Mouse (Mus musculus): Measurements from ENCODE around the gene Tsc22d1. TPM values are rescaled to one million over a fixed set of nuclear protein-coding genes. Genes with fewer than 3 reads are reported as not detected.

Gene Tsc22d1
- total and polyA plus RNA-seq, 2 experiments, result 28.3 to 33.3 TPM

- Histone ChIP-seq H3K79me2 (ENCODE audit: control insufficient read depth, insufficient read depth, low read length) (no peaks in the 10 kb centered on the region), H3K4me1 (ENCODE audit: control insufficient read depth, insufficient read depth, low read length) (no peaks in the 10 kb centered on the region), H3K9ac (ENCODE audit: low read depth, low read length) (no peak overlapping the region), H3K36me3 (ENCODE audit: control insufficient read depth, insufficient read depth, low read length) (no peaks in the 10 kb centered on the region), H3K27me3 (ENCODE audit: control insufficient read depth, insufficient read depth, low read length) (no peaks in the 10 kb centered on the region), H3K4me3 (ENCODE audit: insufficient read depth, low read depth, low read length) (no peak overlapping the region), H3K27ac (replicated peaks; ENCODE audit: insufficient read depth, low read depth, low read length) (no peak overlapping the region)
- DNase-seq (ENCODE audit: extremely low read depth, low read depth, low spot score), result no peak
- 84% methylated on average over 8 of the region's 8 CpGs for WGBS
- TF ChIP-seq POLR2A (IDR thresholded peaks at IDR 0.05; ENCODE audit: extremely low read depth, insufficient read depth, low read length) (no peak), CTCF (IDR thresholded peaks at IDR 0.05; ENCODE audit: low read depth, low read length) (no peak)
Measured at GRCm38 (mm10) chr14:76472487-76472886, 57.7 kb downstream of the Tsc22d1 start.

GRCm38 (mm10) chr14:76473404-76473803, 58.6 kb downstream of the Tsc22d1 start:
- TF ChIP-seq POLR2A (IDR thresholded peaks at IDR 0.05; ENCODE audit: extremely low read depth, insufficient read depth, low read length), result no peak
- peak; percentile 51 for TF ChIP-seq CTCF (IDR thresholded peaks at IDR 0.05; ENCODE audit: low read depth, low read length)
- H3K4me1 ChIP-seq (ENCODE audit: control insufficient read depth, insufficient read depth, low read length), result no peaks in the 10 kb centered on the region
- 7% methylated on average over 2 of the region's 2 CpGs for WGBS
- DNase-seq (ENCODE audit: extremely low read depth, low read depth, low spot score), result peak; percentile 59
- no peaks in the 10 kb centered on the region for H3K79me2 ChIP-seq (ENCODE audit: control insufficient read depth, insufficient read depth, low read length)
- H3K9ac ChIP-seq (ENCODE audit: low read depth, low read length), result no peak overlapping the region
- no peaks in the 10 kb centered on the region for H3K27me3 ChIP-seq (ENCODE audit: control insufficient read depth, insufficient read depth, low read length)
- H3K4me3 ChIP-seq (ENCODE audit: insufficient read depth, low read depth, low read length), result no peak overlapping the region
- no peaks in the 10 kb centered on the region for H3K36me3 ChIP-seq (ENCODE audit: control insufficient read depth, insufficient read depth, low read length)
- H3K27ac ChIP-seq (replicated peaks; ENCODE audit: insufficient read depth, low read depth, low read length), result no peak overlapping the region

GRCm38 (mm10) chr14:76474165-76474564, 59.4 kb downstream of the Tsc22d1 start:
- Histone ChIP-seq H3K9ac (ENCODE audit: low read depth, low read length) (no peak overlapping the region), H3K27ac (replicated peaks; ENCODE audit: insufficient read depth, low read depth, low read length) (no peak overlapping the region), H3K4me3 (ENCODE audit: insufficient read depth, low read depth, low read length) (no peak overlapping the region), H3K36me3 (ENCODE audit: control insufficient read depth, insufficient read depth, low read length) (no peaks in the 10 kb centered on the region), H3K79me2 (ENCODE audit: control insufficient read depth, insufficient read depth, low read length) (no peaks in the 10 kb centered on the region), H3K4me1 (ENCODE audit: control insufficient read depth, insufficient read depth, low read length) (no peaks in the 10 kb centered on the region), H3K27me3 (ENCODE audit: control insufficient read depth, insufficient read depth, low read length) (no peaks in the 10 kb centered on the region)
- DNase-seq (ENCODE audit: extremely low read depth, low read depth, low spot score), result peak; percentile 39
- WGBS, result 28% methylated on average over 1 of the region's 1 CpGs
- no peak for TF ChIP-seq POLR2A (IDR thresholded peaks at IDR 0.05; ENCODE audit: extremely low read depth, insufficient read depth, low read length)
- no peak for TF ChIP-seq CTCF (IDR thresholded peaks at IDR 0.05; ENCODE audit: low read depth, low read length)

- no peaks in the 10 kb centered on the region for H3K36me3 ChIP-seq (ENCODE audit: control insufficient read depth, insufficient read depth, low read length)
- TF ChIP-seq POLR2A (IDR thresholded peaks at IDR 0.05; ENCODE audit: extremely low read depth, insufficient read depth, low read length) (no peak), CTCF (IDR thresholded peaks at IDR 0.05; ENCODE audit: low read depth, low read length) (no peak)
- WGBS, result 35% methylated on average over 4 of the region's 4 CpGs
Measured at GRCm38 (mm10) chr14:76476770-76477169, 62.0 kb downstream of the Tsc22d1 start.

GRCm38 (mm10) chr14:76478076-76478475, 63.3 kb downstream of the Tsc22d1 start:
- H3K79me2 ChIP-seq (ENCODE audit: control insufficient read depth, insufficient read depth, low read length), result no peaks in the 10 kb centered on the region
- no peak for DNase-seq (ENCODE audit: extremely low read depth, low read depth, low spot score)

More at GRCm38 (mm10) chr14:76476770-76477169, 62.0 kb downstream of the Tsc22d1 start:
- H3K27me3 ChIP-seq (ENCODE audit: control insufficient read depth, insufficient read depth, low read length), result no peaks in the 10 kb centered on the region
- no peaks in the 10 kb centered on the region for H3K4me1 ChIP-seq (ENCODE audit: control insufficient read depth, insufficient read depth, low read length)
- H3K27ac ChIP-seq (replicated peaks; ENCODE audit: insufficient read depth, low read depth, low read length), result no peak overlapping the region
- no peak overlapping the region for H3K4me3 ChIP-seq (ENCODE audit: insufficient read depth, low read depth, low read length)
- no peak for DNase-seq (ENCODE audit: extremely low read depth, low read depth, low spot score)
- H3K79me2 ChIP-seq (ENCODE audit: control insufficient read depth, insufficient read depth, low read length), result no peaks in the 10 kb centered on the region
- H3K9ac ChIP-seq (ENCODE audit: low read depth, low read length), result no peak overlapping the region

GRCm38 (mm10) chr14:76478616-76479015, 63.9 kb downstream of the Tsc22d1 start:
- Histone ChIP-seq H3K27ac (replicated peaks; ENCODE audit: insufficient read depth, low read depth, low read length) (no peak overlapping the region), H3K27me3 (ENCODE audit: control insufficient read depth, insufficient read depth, low read length) (no peaks in the 10 kb centered on the region), H3K4me3 (ENCODE audit: insufficient read depth, low read depth, low read length) (no peak overlapping the region), H3K9ac (ENCODE audit: low read depth, low read length) (no peak overlapping the region), H3K36me3 (ENCODE audit: control insufficient read depth, insufficient read depth, low read length) (no peaks in the 10 kb centered on the region), H3K79me2 (ENCODE audit: control insufficient read depth, insufficient read depth, low read length) (no peaks in the 10 kb centered on the region), H3K4me1 (ENCODE audit: control insufficient read depth, insufficient read depth, low read length) (no peaks in the 10 kb centered on the region)
- DNase-seq (ENCODE audit: extremely low read depth, low read depth, low spot score), result no peak
- TF ChIP-seq POLR2A (IDR thresholded peaks at IDR 0.05; ENCODE audit: extremely low read depth, insufficient read depth, low read length) (no peak), CTCF (IDR thresholded peaks at IDR 0.05; ENCODE audit: low read depth, low read length) (no peak)
- WGBS, result 68% methylated on average over 6 of the region's 6 CpGs

More at GRCm38 (mm10) chr14:76478076-76478475, 63.3 kb downstream of the Tsc22d1 start:
- H3K27ac ChIP-seq (replicated peaks; ENCODE audit: insufficient read depth, low read depth, low read length), result no peak overlapping the region
- H3K4me3 ChIP-seq (ENCODE audit: insufficient read depth, low read depth, low read length), result no peak overlapping the region
- no peaks in the 10 kb centered on the region for H3K36me3 ChIP-seq (ENCODE audit: control insufficient read depth, insufficient read depth, low read length)
- H3K4me1 ChIP-seq (ENCODE audit: control insufficient read depth, insufficient read depth, low read length), result no peaks in the 10 kb centered on the region
- H3K27me3 ChIP-seq (ENCODE audit: control insufficient read depth, insufficient read depth, low read length), result no peaks in the 10 kb centered on the region
- WGBS, result 86% methylated on average over 2 of the region's 2 CpGs
- H3K9ac ChIP-seq (ENCODE audit: low read depth, low read length), result no peak overlapping the region
- TF ChIP-seq CTCF (IDR thresholded peaks at IDR 0.05; ENCODE audit: low read depth, low read length) (no peak), POLR2A (IDR thresholded peaks at IDR 0.05; ENCODE audit: extremely low read depth, insufficient read depth, low read length) (no peak)

Data from liver, adult 2 months (tissue).